Mouse (Mus musculus): Measurements from ENCODE around the gene Gm10842. TPM values are rescaled to one million over a fixed set of nuclear protein-coding genes. Genes with fewer than 3 reads are reported as not detected.

Gene Gm10842
- total RNA-seq, 2 experiments from 2014 or later: not detected

GRCm38 (mm10) chr11:105184678-105185077 lies 38.0 kb downstream of the Gm10842 start:
- no peak for DNase-seq (ENCODE audit: low spot score in 2 of 2)
- intact Hi-C loops (cut with DNase I): no loop called here

GRCm38 (mm10) chr11:105192186-105192585 lies 45.5 kb downstream of the Gm10842 start:
- no peak for DNase-seq (ENCODE audit: low spot score in 2 of 2)
- intact Hi-C loops (cut with DNase I): no loop called here

Other genes with a start within 250 kb of the Gm10842 start
- gene Efcab3, start 83.3 kb upstream of the Gm10842 start, total RNA-seq (2021): under 1 TPM; 0.95 to 0.97 TPM
- gene Mettl2, start 20.5 kb upstream of the Gm10842 start, total RNA-seq (2021): 10 to 100 TPM; 17.2 to 17.4 TPM
- 10 to 100 TPM; 43.2 to 48.6 TPM for gene Tlk2, start 31.9 kb downstream of the Gm10842 start, total RNA-seq (2021)
- 10 to 100 TPM in 1 of 2 experiments, 1 to 10 TPM in 1; 8.9 to 10.1 TPM for gene Mrc2, start 145.8 kb downstream of the Gm10842 start, total RNA-seq (2021)